Mouse (Mus musculus) layer of hippocampus, postnatal 14 days (tissue): ENCODE measurements around the gene Tor2a. TPM values are rescaled to one million over a fixed set of nuclear protein-coding genes. Genes with fewer than 3 reads are reported as not detected.

Experiments used
- DNase-seq, 2 experiments: peaks; one replicate each; pipeline ENCODE4 v3.0.0; 2021 to 2022; ENCODE audit warnings: low spot score in 2 of 2, mixed read lengths in 1 of 2
- long read RNA-seq, 2 experiments: library from polyadenylated mRNA; stranded (forward); transcript quantifications; one replicate each; pipeline ENCODE4 v2.0.0; 2021
- total RNA-seq, 2 experiments: library from RNA; stranded (reverse); gene quantifications; 2 replicates each; pipeline ENCODE4 v1.2.3; 2021

The Tor2a gene
- total RNA-seq: 10 to 100 TPM; 29.7 to 31.2 TPM
- long read RNA-seq, experiment 1, transcript Tor2a-206 (5 exons, 915 nt): minor isoform, 5 of 43 reads
- long read RNA-seq, experiment 1, transcript Tor2a-201 (5 exons, 1,536 nt): major isoform, 25 of 43 reads
- long read RNA-seq, experiment 1, partial matches to known transcripts: 0 of 43 reads
- long read RNA-seq, experiment 1, other reads (novel, unspliced or antisense): 10 of 43 reads
- long read RNA-seq, experiment 2, transcript Tor2a-201 (5 exons, 1,536 nt): major isoform, 50 of 75 reads
- long read RNA-seq, experiment 2, transcript Tor2a-206 (5 exons, 915 nt): minor isoform, 6 of 75 reads
- long read RNA-seq, experiment 2, partial matches to known transcripts: 2 of 75 reads
- long read RNA-seq, experiment 2, other reads (novel, unspliced or antisense): 9 of 75 reads

DNA sequence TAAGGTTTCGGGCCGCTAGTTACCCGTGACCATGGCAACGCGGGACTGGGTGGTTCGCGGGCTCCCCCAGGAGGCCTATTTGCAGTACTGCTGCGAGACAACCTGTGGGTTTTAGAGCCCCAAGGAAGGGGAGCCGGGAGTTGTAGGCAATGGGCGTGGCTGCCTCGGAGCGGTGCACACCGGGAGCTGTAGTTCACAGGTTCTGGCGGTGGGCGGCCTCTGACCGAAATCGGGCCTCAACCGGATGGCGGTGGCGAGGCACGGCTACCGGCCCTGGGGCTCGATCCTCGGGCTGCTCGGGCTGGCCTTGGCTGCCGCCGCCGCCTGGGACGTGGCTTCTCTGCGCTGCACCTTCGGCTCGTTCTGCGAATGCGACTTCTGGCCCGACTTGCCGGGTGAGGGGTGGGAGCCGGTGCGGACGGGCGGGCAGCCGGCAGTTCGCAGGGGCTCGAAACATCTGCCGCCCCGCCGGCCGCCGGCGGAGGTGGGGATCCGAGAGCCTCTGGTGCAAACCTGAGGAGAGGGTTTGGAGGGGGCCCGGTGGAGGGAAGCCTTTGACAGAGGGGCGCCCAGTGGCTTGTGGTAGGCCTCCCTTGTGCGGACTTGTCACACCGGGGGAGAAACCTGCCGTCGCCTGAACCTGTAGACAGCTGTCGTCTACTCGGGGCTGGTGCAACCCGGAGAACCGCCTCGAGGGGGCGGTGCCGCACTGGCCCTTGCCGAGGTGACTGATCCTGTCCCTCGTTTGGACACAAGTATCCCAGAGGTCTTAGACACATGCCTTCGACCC lies at the start of gene Tor2a:
Tor2a (plus strand) TSS at position 179 of the 790 bp plus-strand sequence.
- peak; percentile 96 to 98 for DNase-seq

DNA sequence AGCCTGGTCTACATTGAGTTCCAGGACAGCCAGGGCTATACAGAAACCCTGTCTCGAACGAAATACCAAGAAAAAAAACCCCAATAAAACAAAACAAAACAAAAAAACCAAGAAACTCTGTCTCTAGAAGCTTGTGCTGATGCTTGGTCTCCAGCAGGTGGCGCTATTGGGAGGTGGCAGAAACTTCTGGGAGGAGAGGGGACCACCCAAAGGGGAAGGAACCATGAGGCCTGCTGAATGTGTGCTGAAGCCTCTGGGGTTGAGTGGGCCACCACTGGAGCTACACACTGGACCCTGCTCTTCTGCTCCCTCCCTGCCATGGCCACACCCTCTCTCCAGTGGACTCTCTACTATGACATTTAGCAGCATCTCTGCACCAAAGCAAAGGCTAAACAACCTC lies 48.4 kb upstream of the Tor2a start:
- peak; percentile 42 to 51 for DNase-seq

DNA sequence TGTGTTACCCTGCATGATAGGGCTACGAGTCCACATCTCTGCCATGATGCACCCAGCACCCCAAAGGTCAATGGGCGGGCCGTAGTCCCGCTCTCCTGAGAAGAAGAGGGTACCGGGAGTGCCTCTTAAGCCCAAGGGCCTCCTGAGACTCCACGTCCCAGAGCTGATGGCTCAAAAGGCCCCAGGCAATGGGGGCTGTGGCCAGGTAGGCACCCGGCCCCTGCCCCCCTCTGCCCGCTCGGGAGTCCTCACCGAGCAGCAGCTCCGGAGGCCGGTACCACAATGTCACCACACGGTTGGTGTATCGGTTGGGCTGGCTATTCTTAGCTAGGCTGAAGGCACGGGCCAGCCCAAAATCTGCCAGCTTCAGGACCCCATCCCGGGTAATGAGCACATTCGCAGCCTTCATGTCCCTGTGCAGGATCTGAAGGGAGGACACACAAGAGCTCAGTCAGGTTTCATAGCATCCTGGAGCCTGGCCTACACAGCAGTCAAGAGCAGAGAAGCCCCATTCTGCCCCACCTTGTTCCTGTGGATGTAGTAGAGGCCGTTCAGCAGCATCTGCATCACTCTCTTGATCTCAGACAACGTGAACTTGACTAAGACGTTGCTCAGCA lies 47.4 kb upstream of the Tor2a start:
- DNase-seq: no peak

DNA sequence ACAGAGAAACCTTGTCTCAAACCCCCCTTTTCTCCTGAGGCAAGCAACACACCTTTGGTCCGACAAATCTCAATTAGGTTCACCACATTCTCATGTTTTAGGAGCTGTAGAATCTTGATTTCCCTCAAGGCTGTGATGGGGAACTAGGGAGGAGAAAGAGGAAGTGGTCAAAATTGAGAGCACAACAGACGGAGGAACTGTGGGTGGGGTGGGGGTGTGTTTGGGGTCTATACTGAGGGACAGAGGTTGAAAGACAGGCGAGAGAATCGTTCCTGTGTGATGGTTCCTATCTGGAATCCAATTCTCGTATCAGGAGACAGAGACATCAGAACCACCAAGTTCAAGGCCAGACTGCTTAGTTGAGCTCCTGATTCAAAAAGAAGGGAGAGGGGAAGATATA lies 46.6 kb upstream of the Tor2a start:
- DNase-seq: no peak

DNA sequence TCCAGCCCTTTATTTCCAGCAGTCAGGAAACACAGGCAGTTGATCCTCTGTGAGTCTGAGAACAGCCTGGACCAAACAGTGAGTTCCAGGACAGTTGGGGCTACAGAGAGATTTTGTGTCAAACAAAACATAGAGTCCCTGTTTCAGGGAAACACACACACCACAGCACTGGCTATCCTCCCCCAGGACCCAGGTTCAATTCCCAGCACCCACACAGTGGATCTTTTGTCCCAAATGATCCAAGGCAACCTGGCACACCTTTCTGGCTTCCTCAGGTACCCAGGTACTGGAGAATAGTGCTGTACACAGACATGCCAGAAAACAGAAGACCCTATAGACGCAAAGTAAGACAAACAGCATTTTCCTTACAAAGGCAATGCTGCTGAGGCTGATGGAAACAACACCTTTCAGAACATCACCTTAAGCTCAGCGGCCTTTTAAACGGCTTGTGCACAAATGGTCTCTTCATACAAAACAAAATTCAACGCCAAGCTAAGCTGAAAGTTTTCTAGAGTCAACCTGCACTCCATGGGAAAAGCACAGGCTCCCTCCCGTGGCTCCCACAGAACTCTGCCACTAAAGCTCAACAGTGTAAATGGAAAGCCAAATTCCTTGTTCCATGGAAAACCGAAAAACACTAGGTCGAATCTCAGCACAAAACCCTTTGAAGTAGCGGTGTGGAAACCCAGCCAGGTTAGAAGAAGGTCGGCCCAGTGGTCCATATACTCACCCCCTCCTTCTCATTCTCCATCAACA lies 45.6 kb upstream of the Tor2a start:
- no peak for DNase-seq

DNA sequence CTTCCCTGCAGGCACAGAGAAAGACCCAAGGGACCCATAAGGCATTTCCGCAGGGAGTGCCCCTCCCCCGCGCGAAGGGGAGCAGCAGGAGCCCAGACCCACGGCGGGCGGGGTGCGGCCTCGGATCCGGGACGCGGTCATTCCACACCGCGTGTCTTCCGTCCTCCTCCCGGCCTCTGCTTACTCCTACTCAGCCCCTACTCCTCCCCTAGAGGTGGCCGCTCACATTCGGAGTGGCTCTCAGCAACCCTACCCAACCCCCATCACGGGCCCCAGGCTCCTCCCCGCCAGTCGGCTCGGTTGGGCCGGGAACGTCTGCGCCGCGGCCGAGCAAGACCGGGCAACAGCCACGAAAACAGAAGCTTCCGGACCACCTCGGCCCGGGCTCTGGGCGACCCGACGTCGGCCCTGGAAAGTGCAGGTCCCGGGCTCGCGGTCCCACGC lies 44.9 kb upstream of the Tor2a start:
- DNase-seq: peak; percentile 54 to 60

DNA sequence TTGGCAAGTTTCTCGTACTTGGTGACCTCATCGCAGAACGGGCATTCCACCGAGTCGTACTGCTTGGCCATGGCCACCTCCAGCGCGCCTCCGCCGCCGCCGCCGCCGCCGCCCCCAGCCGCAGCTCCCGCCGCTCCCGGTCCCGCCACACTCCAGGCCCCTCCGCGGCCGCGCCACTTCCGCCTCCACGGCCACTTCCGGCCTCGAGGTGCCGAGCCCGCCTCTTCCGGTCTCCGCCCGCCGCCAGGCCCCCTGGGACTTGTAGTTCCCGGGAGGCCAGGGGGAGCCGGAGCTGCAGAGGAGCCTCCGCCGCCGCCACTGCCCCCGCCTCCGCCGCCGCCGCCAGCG lies 44.5 kb upstream of the Tor2a start:
- peak; percentile 94 for DNase-seq

DNA sequence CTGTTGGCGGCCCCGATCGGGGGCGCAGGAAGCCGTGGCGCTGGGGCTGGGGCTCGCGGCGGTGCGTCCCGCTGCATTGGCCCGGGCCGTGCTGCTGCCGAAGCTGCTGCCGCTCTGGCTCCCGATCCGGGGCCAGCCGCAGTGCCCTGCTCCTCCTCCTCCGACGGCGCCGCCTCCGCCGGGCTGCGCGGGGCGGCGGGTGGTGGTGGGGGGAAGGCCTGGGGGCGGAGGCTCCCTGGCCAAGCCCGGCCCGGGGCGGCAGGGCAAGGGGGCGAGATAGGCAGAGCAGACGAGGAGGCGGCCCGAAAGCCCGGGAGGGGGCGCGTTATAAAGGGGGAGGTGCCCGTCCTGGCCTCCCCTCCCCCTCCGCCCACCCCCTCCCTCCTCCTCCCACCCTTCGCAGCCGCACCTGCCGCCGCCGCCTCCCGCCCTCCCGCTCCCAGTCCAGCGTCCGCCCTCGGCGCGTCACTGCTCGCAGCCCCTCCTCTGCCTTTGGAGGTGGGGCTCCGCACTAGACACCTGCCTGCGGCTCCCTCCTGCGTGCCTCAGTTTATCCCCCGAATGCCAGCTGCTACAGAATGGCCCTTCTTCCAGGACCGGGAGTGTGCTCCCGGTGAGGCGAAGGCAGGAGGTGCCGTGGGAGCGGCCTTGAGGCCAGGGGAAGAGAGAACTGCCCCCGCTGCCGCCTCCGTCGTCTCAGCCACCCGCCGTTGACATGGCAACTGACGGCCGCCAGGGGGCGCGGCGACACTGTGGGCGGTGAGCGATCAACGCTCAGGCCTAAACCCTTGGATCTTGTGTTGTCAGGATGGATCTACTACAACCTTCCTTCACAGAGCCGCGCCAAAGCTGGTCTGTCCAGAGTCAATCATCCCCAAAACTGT lies 43.9 kb upstream of the Tor2a start, which contains the start of gene Cdk9:
Cdk9 (minus strand) TSS at position 143 of the 884 bp plus-strand sequence.
- peak; percentile 93 to 97 for DNase-seq

DNA sequence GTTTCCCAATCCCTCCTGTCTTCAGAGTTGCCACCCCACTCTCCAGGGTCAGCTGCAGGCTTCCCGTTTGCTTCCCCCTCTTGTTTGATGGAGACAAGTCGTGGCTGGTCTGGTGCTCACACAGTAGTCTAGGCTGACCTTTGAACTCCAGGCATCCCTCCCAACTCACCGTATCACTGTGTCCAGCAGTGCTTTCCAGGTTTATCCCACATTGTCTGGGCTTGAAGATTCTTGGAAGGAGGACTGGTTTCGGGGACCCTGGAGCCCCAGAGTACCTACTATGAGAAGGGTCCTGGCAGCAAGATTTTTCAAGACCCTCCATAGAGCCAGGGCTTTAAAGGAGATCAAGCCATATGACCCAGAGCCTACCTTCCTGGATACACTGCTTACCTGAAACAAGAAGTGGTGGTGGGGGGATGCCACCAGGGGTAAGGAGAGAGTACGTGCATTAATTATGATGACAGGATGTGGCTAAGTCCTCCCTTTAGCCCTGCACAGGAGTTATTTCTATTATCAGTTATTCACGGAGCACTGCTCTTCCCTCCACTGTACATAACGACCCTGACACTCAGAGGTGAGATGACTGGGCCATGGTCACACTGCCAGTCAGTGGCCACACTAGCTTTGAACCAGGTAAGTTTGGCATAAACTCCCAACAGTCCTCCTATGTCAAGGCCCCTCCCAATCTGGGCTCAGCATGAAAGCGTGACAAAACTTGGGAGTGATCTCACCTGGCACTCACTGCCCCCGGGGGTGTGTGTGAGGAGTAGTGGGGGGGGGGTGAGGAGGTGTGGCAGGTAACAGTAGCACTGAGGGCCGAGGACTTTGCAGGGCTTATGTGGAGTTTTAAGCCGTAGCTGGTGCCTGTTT lies 42.7 kb upstream of the Tor2a start:
- DNase-seq: no peak

DNA sequence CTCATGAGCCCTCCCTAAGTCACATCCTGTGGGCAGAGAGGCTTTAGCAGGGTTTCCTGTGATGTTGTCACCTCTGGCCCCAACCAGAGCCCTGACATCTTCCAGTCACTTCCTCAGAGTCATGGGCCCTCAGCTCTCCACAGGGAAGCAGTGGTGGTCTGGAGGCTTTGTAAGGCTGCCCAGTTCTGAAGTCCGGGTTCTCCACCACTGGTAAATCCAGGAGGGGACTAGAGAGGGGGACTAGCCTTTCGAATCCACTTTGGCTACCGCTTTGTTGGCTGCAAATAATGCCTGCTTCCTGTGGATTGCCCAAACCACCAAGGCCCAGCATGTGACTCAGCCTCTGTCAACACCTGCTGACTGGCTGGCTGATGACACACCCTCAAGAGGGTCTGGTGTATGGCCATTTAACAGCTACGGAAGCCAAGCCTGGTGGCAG lies 42.0 kb upstream of the Tor2a start:
- DNase-seq: no peak

DNA sequence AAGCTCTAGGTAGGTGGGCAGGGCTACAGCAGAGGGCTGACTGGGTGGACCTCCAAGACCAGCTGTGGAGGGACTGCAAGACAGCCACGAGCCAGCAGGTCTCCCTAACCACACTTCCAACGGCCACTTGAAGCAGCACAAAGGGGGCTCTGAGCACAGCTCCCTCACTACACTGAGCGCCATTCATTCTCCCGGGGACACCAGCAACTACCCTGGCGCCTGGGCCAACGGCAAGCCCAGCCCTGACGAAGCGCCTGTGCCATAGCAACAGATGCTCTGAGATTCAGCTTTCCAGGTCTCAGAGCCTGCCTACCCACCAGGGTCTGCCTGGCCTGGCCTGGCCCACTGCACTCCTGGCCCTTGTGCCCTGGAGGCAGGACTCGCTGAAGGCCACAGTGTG lies 38.3 kb upstream of the Tor2a start:
- peak; percentile 41 to 70 for DNase-seq

DNA sequence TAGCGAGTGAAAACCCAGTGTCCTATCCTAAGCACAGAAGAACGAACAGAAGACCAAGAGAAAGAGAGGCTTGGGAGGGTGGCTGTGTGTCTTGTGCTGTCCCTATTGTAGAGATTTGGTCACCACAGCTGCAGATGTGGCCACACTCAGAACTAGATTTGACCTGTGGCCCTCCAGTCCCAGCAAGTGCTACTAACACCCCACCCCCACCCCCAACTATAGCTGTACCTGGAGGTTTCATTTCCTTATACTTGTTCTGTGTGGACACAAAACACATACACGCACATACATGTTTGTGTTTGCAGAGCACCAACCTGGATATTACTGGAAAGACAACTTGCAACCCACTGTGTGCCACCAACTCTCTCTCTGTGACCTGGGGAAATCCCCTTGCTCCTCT lies 37.0 kb upstream of the Tor2a start:
- no peak for DNase-seq

DNA sequence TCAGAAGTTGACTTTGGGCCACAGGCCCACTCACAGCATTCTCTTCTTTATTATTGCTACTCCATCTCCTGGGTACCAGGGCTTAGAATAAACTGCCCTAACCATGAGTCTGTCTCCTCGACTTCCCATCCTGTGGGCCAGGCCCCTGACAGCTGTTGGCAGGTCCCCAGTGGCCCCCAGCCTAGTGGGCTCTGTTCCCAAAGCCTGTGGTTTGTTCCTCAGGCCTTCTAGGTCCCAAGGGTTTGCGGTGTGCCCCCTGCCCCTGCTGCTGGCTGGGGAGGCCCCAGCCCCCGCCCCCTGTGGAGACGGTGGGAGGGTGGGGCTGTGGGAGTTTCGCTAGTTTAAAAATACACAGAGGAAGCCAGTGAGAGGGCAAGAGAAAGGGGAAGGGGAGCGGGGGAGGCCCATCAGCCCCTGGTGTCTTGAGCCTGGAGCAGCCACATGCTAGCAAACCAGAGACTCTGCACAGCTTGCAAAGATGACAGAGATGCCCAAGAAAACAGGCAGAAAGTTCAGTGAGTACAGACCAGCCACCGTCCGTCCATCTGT lies 36.3 kb upstream of the Tor2a start, which contains the start of gene Sh2d3c:
Sh2d3c (plus strand) TSS at position 375 of the 549 bp plus-strand sequence.
- DNase-seq: no peak

DNA sequence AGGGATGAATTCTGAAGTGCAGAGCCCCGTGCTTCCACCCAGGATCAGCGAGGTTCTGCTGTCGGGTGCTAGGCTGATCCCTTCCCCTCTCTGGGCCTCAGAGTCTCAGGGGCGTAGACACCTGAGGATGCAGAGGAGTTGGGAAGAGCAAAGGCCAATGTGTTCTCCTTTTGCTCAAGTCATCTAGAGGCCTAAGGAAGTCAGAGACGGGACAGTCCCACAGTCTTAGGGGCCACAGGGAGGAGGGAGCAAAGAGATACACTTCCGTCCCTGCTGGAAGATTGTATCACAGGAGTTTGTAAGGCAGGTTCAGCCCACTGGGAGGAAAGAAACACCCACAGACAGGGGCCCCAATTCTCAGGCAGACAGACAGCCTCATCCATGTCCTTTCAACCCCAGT lies 35.0 kb upstream of the Tor2a start:
- no peak for DNase-seq

DNA sequence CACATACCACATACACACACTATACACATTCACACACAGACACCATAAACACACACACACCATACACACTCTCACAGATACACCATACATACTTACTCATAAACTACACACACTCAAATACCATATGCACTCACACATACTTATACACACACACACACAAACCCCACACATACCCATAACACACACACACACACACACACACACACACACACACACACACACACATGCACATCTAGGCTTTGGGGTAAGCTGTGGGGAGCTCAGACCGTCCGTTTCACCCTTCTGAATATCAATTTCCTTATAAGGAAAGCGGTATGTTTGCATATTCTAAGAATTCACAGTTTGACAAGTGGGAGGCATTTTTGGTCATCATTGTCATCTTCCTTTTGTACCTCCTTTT lies 34.5 kb upstream of the Tor2a start:
- DNase-seq: no peak

DNA sequence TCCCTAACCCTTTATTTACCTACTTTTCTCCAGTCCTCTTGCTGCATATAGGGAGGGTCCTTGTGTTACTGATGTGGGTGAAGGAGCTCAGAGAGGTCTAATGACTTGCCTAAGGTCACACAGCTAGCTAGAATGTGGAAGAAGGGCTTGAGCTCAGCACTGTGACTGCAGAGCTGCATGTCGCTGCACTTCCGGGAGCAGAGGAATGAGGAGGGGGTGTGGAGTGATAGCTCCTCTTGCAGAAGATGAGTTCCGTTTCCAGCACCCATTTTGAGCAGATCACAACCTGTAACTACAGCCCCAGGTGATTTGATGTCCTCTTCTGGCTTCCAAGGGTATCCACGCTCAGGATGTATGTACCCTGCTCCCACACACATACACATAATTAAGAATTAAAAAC lies 32.9 kb upstream of the Tor2a start:
- DNase-seq: no peak

DNA sequence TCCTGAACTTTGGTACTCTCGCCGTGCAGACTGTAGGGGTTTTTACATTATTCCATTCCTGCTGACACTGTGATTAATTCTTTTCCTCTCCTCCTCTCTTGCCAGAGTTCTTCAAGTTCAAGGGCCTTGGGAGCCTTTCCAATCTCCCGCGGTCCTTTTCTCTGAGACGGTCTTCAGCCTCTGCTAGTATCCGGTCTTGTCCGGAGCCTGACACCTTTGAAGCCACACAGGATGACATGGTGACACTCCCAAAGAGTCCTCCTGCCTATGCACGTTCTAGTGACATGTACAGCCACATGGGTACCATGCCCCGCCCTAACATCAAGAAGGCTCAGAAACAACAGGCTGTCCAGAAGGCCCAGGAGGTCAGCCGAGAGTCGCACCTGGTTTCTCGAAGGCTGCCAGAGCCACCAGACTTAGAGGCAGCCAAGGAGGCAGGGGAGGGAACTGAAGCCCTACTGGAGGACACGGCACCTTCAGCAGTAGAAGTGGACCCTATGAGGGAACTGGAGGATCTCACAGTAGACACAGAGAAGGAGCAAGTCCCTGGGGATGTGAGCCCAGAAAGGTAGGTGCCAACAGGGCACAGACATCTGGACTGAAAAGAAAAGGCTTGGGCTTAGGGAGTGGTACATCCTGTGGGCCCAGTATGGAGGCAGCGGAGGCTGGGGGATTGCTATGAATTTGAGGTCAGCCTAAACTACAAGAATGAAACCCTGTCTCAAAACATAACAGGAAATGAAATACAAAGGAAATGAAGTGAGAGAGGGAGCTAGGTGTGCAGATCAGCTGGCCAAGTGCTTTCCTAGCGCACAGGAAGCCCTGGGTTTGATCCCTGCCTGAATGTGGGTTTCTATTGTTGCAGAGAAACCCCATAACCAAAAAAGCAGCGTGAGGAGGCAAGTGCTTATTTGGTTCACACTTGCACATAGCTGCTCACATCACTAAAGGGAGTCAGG lies 31.9 kb upstream of the Tor2a start:
- no peak for DNase-seq

DNA sequence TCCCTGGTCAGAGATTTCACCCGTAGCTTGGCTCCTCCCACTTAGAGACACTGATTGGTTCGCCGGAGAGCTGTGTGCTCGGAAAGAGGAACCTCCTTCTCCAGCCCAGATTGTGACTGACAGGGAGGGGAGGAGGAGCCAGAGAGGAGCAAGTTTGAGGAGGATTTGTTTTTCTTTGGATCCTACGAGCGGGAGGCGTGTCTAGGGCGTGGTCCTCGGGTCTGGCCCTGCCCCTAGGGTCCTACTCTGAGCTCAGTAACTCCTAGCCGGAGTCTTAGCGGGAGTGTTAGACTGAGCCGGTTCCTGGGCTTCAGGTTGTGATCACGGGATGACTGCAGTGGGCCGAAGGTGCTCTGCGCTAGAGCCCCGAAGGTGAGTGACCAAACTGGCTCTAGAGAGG lies 29.6 kb upstream of the Tor2a start:
- DNase-seq: peak; percentile 69 to 91
